30 mouse cellular contexts compared by ENCODE assay signal in the genomic region with DNA sequence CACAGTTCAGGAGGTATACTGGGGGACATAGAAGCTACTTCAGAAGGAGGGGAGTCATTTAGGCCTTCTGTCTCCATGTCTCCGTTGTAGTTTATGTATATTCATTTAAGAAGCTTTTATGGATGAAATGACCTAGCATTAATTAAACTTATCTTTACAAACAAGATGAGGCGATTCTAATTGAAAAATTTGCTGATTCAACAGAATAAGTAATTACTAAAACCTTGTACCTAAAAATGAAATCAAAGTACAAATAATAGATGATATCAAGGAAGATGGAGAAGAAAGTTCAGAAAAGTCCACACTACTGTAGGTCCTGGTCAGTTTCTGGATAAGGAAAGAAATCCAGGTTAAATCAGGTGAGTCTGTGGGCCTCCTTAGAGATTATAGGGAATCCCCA.
"Had no signal": no experiment of that assay in that cellular context is flagged by ENCODE, and none has a peak within 500 bp of the region (broad histone marks: within the 10 kb centered on the region; RNA-seq: fewer than 3 reads in every experiment).

No protein-coding gene starts in this region.

- H3K36me3 ChIP-seq: heart, embryonic 12.5 days; heart, embryonic 13.5 days; heart, embryonic 15.5 days; hindbrain, embryonic 10.5 days; hindbrain, embryonic 12.5 days; hindbrain, embryonic 13.5 days; hindbrain, embryonic 15.5 days; intestine, embryonic 15.5 days; kidney, embryonic 15.5 days had no signal

- H3K27me3 ChIP-seq: heart, embryonic 12.5 days; heart, embryonic 13.5 days; heart, embryonic 15.5 days; hindbrain, embryonic 12.5 days; hindbrain, embryonic 13.5 days; hindbrain, embryonic 15.5 days; intestine, embryonic 15.5 days; kidney, embryonic 15.5 days had no signal

- H3K9ac ChIP-seq: heart, embryonic 12.5 days; heart, embryonic 13.5 days; heart, embryonic 15.5 days; hindbrain, embryonic 12.5 days; hindbrain, embryonic 13.5 days; hindbrain, embryonic 14.5 days; hindbrain, embryonic 15.5 days; intestine, embryonic 15.5 days; kidney, embryonic 15.5 days had no signal

- ATAC-seq: hindbrain, embryonic 16.5 days; intestine, embryonic 15.5 days; intestine, embryonic 16.5 days had no signal

- H3K27ac ChIP-seq: heart, embryonic 13.5 days; heart, embryonic 15.5 days; hindbrain, embryonic 10.5 days; hindbrain, embryonic 12.5 days; hindbrain, embryonic 13.5 days; hindbrain, embryonic 14.5 days; hindbrain, embryonic 15.5 days; hindbrain, postnatal 0 days; intestine, embryonic 15.5 days; kidney, embryonic 15.5 days; kidney, postnatal 0 days; layer of hippocampus, adult 2 months; left cerebral cortex, adult 2 months had no signal

- DNase-seq: heart, postnatal 10 days; heart, postnatal 14 days; heart, postnatal 36 days; heart, postnatal 4 days; kidney, adult 11 months; kidney, adult 18-20 months; kidney, adult 8-10 months; kidney, postnatal 10 days; kidney, postnatal 14 days; kidney, postnatal 25 days; kidney, postnatal 36 days; kidney, postnatal 4 days; layer of hippocampus, adult 9-11 months; layer of hippocampus, postnatal 36 days had no signal

- H3K9me3 ChIP-seq: heart, embryonic 12.5 days; heart, embryonic 13.5 days; heart, embryonic 15.5 days; hindbrain, embryonic 10.5 days; hindbrain, embryonic 12.5 days; hindbrain, embryonic 13.5 days; hindbrain, embryonic 15.5 days; intestine, embryonic 15.5 days; kidney, embryonic 15.5 days had no signal

- H3K4me2 ChIP-seq: heart, embryonic 12.5 days; heart, embryonic 13.5 days; heart, embryonic 15.5 days; hindbrain, embryonic 12.5 days; hindbrain, embryonic 13.5 days; hindbrain, embryonic 14.5 days; hindbrain, embryonic 15.5 days; intestine, embryonic 15.5 days; kidney, embryonic 15.5 days had no signal

- H3K4me1 ChIP-seq: heart, embryonic 12.5 days; heart, embryonic 15.5 days; hindbrain, embryonic 12.5 days; hindbrain, embryonic 13.5 days; hindbrain, embryonic 15.5 days; intestine, embryonic 15.5 days had no signal

- H3K4me3 ChIP-seq: heart, embryonic 12.5 days; heart, embryonic 13.5 days; heart, embryonic 15.5 days; hindbrain, embryonic 10.5 days; hindbrain, embryonic 12.5 days; hindbrain, embryonic 13.5 days; hindbrain, embryonic 15.5 days; intestine, embryonic 15.5 days; kidney, embryonic 15.5 days; layer of hippocampus, adult 2 months; left cerebral cortex, adult 2 months had no signal
